Mouse (Mus musculus) limb, embryonic 13.5 days (tissue): ENCODE measurements around the gene Pop7. TPM values are rescaled to one million over a fixed set of nuclear protein-coding genes. Genes with fewer than 3 reads are reported as not detected.

ENCODE experiments used
- ATAC-seq: fragments of 200-750 bp; cut with Nextera tagmentation; 2 replicates; pipeline ENCODE4 v1.8.0; 2017; ENCODE audit warnings: low read depth, moderate number of reproducible peaks, moderate TSS enrichment; ENCODE audit not compliant: low FRiP score
- H3K27ac ChIP-seq: fragments of 300-500 bp; sonication (generic); 2 replicates; pipeline ENCODE4 v1.5.1; 2015; ENCODE audit warnings: inconsistent platforms, mild to moderate bottlenecking, moderate library complexity
- H3K27me3 ChIP-seq: fragments of 300-500 bp; sonication (generic); 2 replicates; pipeline ENCODE4 v1.6.1; 2015; ENCODE audit warnings: mild to moderate bottlenecking, inconsistent platforms
- H3K36me3 ChIP-seq: fragments of 300-500 bp; sonication (generic); 2 replicates; pipeline ENCODE4 v1.6.1; 2015; ENCODE audit warnings: inconsistent platforms, mild to moderate bottlenecking, moderate library complexity
- H3K4me1 ChIP-seq: fragments of 300-500 bp; sonication (generic); 2 replicates; pipeline ENCODE4 v1.6.1; 2015; ENCODE audit warnings: inconsistent platforms
- H3K4me2 ChIP-seq: fragments of 300-500 bp; sonication (generic); replicated peaks from 2 replicates; pipeline ENCODE4 v1.6.1; 2015; ENCODE audit warnings: inconsistent platforms, mild to moderate bottlenecking, moderate library complexity
- H3K4me3 ChIP-seq: fragments of 300-500 bp; sonication (generic); 2 replicates; pipeline ENCODE4 v1.5.1; 2015; ENCODE audit warnings: moderate library complexity, mild to moderate bottlenecking, inconsistent platforms
- H3K9ac ChIP-seq: fragments of 300-500 bp; sonication (generic); 2 replicates; pipeline ENCODE4 v1.6.1; 2015; ENCODE audit warnings: mild to moderate bottlenecking, inconsistent platforms
- H3K9me3 ChIP-seq: fragments of 300-500 bp; sonication (generic); 2 replicates; pipeline ENCODE4 v1.6.1; 2016; ENCODE audit warnings: inconsistent platforms
- WGBS: fragments of 180-500 bp; shearing (Covaris S2); methylation state at CpG from one replicate; pipeline ENCODE4 v1.1.7; 2015; 5-methylcytosine and 5-hydroxymethylcytosine counted together
- polyA plus RNA-seq: library from polyadenylated mRNA; unstranded; fragments of >200 nt; fragmentation: Nextera tagmentation; extraction: Ambion mirVana; gene quantifications from 2 replicates; pipeline ENCODE4 v1.2.1, GENCODE M21; 2015

Pop7 gene
- polyA plus RNA-seq: 48.4 and 54.0 TPM in 2 replicates

DNA sequence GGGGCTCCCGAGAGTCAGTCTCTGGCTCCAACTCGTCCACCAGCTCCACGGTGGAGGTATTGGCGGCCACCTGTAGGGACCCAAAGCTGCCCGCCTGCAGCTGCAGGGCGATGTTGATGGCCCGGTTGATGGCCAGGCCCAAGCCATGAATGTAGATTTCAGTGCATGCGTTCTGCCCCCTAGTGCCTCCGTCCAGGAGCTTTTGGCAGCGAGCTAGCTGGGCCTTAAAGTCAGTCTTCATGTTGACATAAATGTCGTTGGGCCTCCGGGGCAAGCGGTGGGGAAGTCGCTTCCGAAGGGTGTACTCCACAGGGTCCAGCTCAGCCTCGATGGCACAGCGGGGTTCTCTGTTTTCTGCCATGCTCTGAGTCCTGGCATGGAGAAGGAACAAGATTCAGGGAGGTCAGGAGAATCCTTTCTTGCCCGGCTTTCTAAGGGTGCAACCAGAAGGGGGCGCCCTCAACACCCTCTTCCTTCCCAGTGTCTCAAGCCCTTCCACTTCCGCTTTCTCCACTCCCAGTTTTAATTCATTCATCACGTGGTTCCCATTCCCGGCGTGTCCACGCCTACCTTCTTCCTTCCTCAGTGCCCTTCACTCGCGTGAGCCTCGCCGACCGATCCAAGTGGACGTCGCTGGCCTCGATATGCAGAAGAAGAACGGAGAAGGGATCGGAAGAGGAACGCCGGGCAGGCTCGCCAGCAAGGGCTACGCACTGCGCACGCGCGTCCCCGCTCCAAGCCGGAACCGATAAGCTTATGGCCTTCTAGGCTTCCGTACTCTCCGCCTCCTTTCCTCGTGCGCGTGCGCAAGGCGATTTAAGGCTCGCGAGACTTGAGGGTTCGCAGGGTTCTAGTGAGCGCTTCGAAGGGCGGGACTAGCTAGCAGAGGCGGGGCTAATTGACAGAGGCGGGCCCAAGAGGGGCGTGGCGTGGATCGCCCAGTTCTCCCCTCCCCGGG lies at the start of gene Pop7:
TSS of gene Pop7 (minus strand) at position 810 of the 958 bp plus-strand sequence.
- H3K27ac ChIP-seq: peak within 1 kb of the TSS; percentile 92
- no peaks in the 10 kb centered on the region for H3K9me3 ChIP-seq
- peaks cover 16% of the 10 kb centered on the region for H3K4me1 ChIP-seq
- H3K4me2 ChIP-seq: peak within 1 kb of the TSS; percentile 78
- WGBS: 2% methylated on average over 64 of the region's 64 CpGs
- peak within 1 kb of the TSS; percentile 66 for H3K4me3 ChIP-seq
- peak within 1 kb of the TSS; percentile 74 for H3K9ac ChIP-seq
- peak; percentile 96 for ATAC-seq
- peaks cover 12% of the 10 kb centered on the region for H3K36me3 ChIP-seq
- H3K27me3 ChIP-seq: no peaks in the 10 kb centered on the region

DNA sequence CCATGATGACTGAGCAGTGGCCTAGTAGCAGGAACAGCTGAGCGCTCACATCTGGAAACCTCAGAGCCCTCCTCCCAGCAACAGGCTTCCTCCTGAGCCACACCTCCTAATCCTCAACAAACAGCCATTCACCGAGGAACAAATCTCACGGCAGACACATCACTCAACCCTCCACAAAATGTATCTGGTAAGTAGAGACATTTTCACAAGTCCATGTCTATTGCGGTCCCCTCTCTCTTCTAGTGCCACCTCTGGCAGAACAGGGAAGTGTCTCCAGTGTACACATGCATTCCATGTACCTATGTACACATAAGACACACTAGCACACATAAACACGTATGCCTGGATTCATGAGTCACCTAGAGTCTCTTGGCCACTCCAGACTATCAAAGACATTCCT lies 48.8 kb upstream of the Pop7 start:
- H3K4me2 ChIP-seq: no peak overlapping the region
- no peak overlapping the region for H3K27ac ChIP-seq
- H3K9ac ChIP-seq: no peak overlapping the region
- no peak for ATAC-seq
- H3K4me3 ChIP-seq: no peak overlapping the region
- peaks cover 8% of the 10 kb centered on the region; the same call in 1 of the 2 replicates for H3K4me1 ChIP-seq
- peaks cover 19% of the 10 kb centered on the region for H3K27me3 ChIP-seq
- no peaks in the 10 kb centered on the region for H3K36me3 ChIP-seq
- WGBS: 76% methylated on average over 5 of the region's 5 CpGs
- H3K9me3 ChIP-seq: no peaks in the 10 kb centered on the region

GRCm38 (mm10) chr5:137549840-137550239 lies 47.5 kb upstream of the Pop7 start:
- 91% methylated on average over 2 of the region's 2 CpGs for WGBS

GRCm38 (mm10) chr5:137545596-137545995 lies 43.3 kb upstream of the Pop7 start:
- Histone ChIP-seq H3K9ac (no peak overlapping the region), H3K9me3 (no peaks in the 10 kb centered on the region), H3K4me1 (no peaks in the 10 kb centered on the region), H3K4me2 (no peak overlapping the region), H3K27ac (no peak overlapping the region), H3K27me3 (no peaks in the 10 kb centered on the region), H3K4me3 (no peak overlapping the region), H3K36me3 (no peaks in the 10 kb centered on the region)
- WGBS: 70% methylated on average over 4 of the region's 4 CpGs
- no peak for ATAC-seq

More at GRCm38 (mm10) chr5:137549840-137550239, 47.5 kb upstream of the Pop7 start:
- H3K36me3 ChIP-seq: no peaks in the 10 kb centered on the region
- ATAC-seq: no peak
- H3K9me3 ChIP-seq: no peaks in the 10 kb centered on the region
- H3K4me1 ChIP-seq: peaks cover 8% of the 10 kb centered on the region; the same call in 1 of the 2 replicates
- peaks cover 14% of the 10 kb centered on the region for H3K27me3 ChIP-seq
- H3K27ac ChIP-seq: no peak overlapping the region
- no peak overlapping the region for H3K9ac ChIP-seq
- no peak overlapping the region for H3K4me2 ChIP-seq
- no peak overlapping the region for H3K4me3 ChIP-seq

DNA sequence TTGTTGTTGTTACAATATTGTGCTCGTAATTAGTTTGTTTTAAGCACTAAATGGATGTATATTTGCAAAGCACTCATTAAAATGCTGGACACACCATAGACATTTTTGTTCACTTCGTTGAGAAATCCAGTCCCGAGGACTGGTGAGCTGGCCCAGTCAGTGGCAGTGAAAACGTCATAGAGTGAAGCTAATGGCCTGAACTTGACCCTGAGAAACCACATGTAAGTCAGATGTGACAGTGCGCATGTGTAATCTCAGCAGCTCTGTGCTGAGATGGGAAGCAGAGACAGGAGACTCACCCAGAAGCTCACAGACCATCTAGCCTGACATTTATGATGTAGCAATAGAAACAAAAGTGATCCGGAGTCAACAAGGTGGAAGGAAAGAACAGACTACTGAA lies 42.6 kb upstream of the Pop7 start:
- 60% methylated on average over 6 of the region's 6 CpGs for WGBS

DNA sequence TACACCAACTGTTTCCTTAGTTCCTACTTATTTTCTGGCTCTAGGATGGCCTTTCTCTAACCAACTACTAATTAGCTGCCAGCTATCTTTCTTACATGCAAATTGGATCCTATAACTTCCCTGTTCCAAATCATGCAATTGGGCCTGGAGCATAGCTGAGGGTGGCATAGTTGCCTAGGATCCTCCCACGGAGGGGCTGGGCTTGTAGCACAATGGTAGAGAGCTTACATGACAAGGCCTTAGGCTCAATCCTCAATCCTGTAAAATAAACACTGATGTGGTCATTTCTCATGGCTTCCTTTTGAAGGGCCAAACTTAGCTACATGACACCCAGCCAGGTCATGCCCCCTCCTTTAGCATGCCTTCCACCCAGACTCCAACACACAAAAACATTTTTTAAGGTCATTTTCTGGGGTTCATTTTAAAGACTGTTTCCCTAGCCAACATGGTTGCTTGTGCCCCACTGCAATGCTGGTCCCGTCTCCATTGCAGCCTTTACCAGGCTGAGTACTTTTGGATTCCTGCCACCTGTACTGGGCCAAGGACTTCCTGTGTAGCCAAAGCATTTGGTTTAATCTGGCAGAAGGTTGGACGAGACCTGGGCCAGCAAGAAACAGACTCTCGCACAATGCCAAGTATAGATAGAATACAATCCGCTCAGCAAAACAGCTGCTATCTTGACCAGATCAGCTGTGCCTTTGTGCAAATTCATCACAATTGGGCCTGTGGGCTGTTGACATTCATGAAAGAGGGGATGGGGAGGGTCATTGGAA lies 39.6 kb upstream of the Pop7 start:
- Histone ChIP-seq H3K36me3 (no peaks in the 10 kb centered on the region), H3K9ac (no peak overlapping the region), H3K4me2 (no peak overlapping the region), H3K9me3 (no peaks in the 10 kb centered on the region), H3K27ac (no peak overlapping the region), H3K4me3 (no peak overlapping the region), H3K4me1 (no peaks in the 10 kb centered on the region), H3K27me3 (no peaks in the 10 kb centered on the region)
- WGBS: 73% methylated on average over 5 of the region's 5 CpGs
- no peak for ATAC-seq

More for the DNA sequence above, 42.6 kb upstream of the Pop7 start:
- Histone ChIP-seq H3K27ac (no peak overlapping the region), H3K27me3 (no peaks in the 10 kb centered on the region), H3K4me3 (no peak overlapping the region), H3K9ac (no peak overlapping the region), H3K4me2 (no peak overlapping the region), H3K4me1 (no peaks in the 10 kb centered on the region), H3K9me3 (no peaks in the 10 kb centered on the region), H3K36me3 (no peaks in the 10 kb centered on the region)
- ATAC-seq: no peak

- Histone ChIP-seq H3K36me3 (no peaks in the 10 kb centered on the region), H3K4me3 (no peak overlapping the region), H3K4me2 (no peak overlapping the region), H3K9ac (no peak overlapping the region), H3K27me3 (no peaks in the 10 kb centered on the region), H3K27ac (no peak overlapping the region), H3K9me3 (no peaks in the 10 kb centered on the region), H3K4me1 (no peaks in the 10 kb centered on the region)
- no peak for ATAC-seq
- WGBS: 70% methylated on average over 6 of the region's 6 CpGs
Observed at GRCm38 (mm10) chr5:137540991-137541390, 38.7 kb upstream of the Pop7 start.

DNA sequence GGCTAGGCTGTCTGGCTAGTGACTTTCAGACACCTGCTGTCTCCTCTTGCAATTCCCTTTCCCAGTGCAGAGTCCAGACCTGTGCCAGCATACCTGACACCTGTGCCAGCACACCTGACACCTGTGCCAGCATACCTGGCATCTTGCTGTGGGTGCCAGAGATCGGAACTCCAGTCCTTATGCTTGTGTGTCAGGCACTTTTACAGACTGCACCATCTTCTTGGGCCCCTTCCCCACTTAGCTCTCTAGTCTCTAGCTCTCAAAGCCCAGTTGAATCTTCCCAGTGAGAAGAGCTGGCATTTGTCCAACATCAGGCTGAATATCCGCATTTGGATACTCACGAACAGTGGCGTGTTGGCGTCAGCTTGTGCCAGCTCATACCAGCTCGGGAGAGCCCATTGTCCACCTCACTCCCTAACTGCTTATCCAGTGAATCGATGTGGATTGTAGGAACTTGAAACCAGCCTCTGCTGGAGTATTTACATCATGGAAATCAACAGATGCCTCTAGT lies 37.0 kb upstream of the Pop7 start:
- WGBS: 78% methylated on average over 7 of the region's 7 CpGs
- Histone ChIP-seq H3K4me1 (no peaks in the 10 kb centered on the region), H3K27ac (no peak overlapping the region), H3K4me2 (no peak overlapping the region), H3K9ac (no peak overlapping the region), H3K9me3 (no peaks in the 10 kb centered on the region), H3K4me3 (no peak overlapping the region), H3K36me3 (no peaks in the 10 kb centered on the region), H3K27me3 (no peaks in the 10 kb centered on the region)
- no peak for ATAC-seq

GRCm38 (mm10) chr5:137537461-137537860 lies 35.1 kb upstream of the Pop7 start:
- ATAC-seq: no peak
- H3K27me3 ChIP-seq: no peaks in the 10 kb centered on the region
- H3K36me3 ChIP-seq: no peaks in the 10 kb centered on the region
- no peak overlapping the region for H3K4me3 ChIP-seq
- H3K4me2 ChIP-seq: no peak overlapping the region
- 55% methylated on average over 4 of the region's 4 CpGs for WGBS
- H3K9me3 ChIP-seq: no peaks in the 10 kb centered on the region
- peaks cover 4% of the 10 kb centered on the region; the same call in 1 of the 2 replicates for H3K4me1 ChIP-seq
- H3K27ac ChIP-seq: no peak overlapping the region
- no peak overlapping the region for H3K9ac ChIP-seq

- Histone ChIP-seq H3K4me2 (no peak overlapping the region), H3K27me3 (no peaks in the 10 kb centered on the region), H3K4me3 (no peak overlapping the region), H3K9me3 (no peaks in the 10 kb centered on the region), H3K36me3 (no peaks in the 10 kb centered on the region), H3K9ac (no peak overlapping the region), H3K27ac (no peak overlapping the region), H3K4me1 (peaks cover 7% of the 10 kb centered on the region)
- 75% methylated on average over 9 of the region's 9 CpGs for WGBS
- no peak for ATAC-seq
Observed at GRCm38 (mm10) chr5:137535318-137535717, 33.0 kb upstream of the Pop7 start.

DNA sequence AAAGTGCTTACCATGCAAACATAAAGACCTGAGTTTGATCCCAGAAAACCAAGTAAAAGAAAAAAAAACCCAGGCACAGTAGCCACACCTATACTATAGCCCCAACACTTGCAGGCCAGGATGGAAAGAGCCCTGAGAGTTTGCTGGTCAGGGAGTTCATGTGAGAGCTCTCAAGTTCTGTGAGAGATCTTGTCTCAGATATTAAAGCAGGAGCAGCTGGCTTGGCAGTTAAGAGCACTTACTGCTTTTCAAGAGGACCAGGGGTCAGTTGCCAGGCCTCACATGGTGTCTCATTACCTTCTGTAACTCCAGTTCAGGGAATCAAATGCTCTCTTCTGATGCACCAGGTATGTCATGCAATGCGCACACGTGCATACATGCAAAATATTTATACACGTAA lies 32.4 kb upstream of the Pop7 start:
- no peak overlapping the region for H3K27ac ChIP-seq
- no peak overlapping the region for H3K9ac ChIP-seq
- WGBS: 91% methylated on average over 3 of the region's 3 CpGs
- peaks cover 12% of the 10 kb centered on the region for H3K4me1 ChIP-seq
- no peak overlapping the region for H3K4me2 ChIP-seq
- H3K36me3 ChIP-seq: peaks cover 5% of the 10 kb centered on the region
- H3K9me3 ChIP-seq: no peaks in the 10 kb centered on the region
- no peak overlapping the region for H3K4me3 ChIP-seq
- H3K27me3 ChIP-seq: no peaks in the 10 kb centered on the region
- ATAC-seq: no peak
